Mouse (Mus musculus) thymus, adult 2 months (tissue): ENCODE results near the gene Cdc7.

Source experiments
- CTCF ChIP-seq: fragments of 200-500 bp; IDR thresholded peaks from 2 replicates; pipeline ENCODE4 v1.5.1; 2012; ENCODE audit warnings: mild to moderate bottlenecking, control low read depth, low read length, moderate library complexity, borderline replicate concordance; ENCODE audit not compliant: control insufficient read depth, poor library complexity, insufficient read depth; ENCODE audit errors: extremely low read depth
- POLR2A ChIP-seq: fragments of 200-500 bp; IDR thresholded peaks from 2 replicates; pipeline ENCODE4 v1.6.1; 2012; ENCODE audit warnings: mild to moderate bottlenecking, low read length, control low read depth, moderate library complexity; ENCODE audit not compliant: control insufficient read depth, poor library complexity, insufficient read depth; ENCODE audit errors: extremely low read depth

DNA sequence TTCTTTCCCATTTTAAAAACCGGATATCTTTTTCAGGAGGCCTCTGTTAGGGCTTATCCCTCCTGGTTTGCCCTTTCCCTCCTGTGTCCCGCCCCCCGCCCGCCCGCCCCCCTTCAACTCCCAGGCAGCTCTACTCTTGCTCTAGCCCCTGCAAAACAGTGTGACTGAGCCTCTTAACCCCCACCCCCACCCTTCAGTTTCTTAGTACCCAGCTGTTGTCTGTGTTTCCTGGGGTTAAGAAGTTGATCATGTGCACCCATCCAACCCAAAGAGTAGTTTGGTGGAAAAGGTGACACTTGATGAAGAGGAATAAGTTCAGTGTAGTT is 37.9 kb downstream of the Cdc7 start:
- TF ChIP-seq CTCF (no peak), POLR2A (no peak)
